Mouse (Mus musculus) CH12.LX (cell line): ENCODE results near the gene Zfp68.

Experiments used
- CTCF ChIP-seq, 2 experiments: IDR thresholded peaks in 1 of 2; conservative IDR thresholded peaks in 1 of 2; 2 replicates each; pipeline ENCODE4 v1.5.1; 2011 to 2012; ENCODE audit warnings: low read depth in 2 of 2, low read length in 2 of 2, improper control_type of control experiment in 1 of 2, inconsistent platforms in 1 of 2, mild to moderate bottlenecking in 1 of 2, moderate library complexity in 1 of 2
- E2F4 ChIP-seq: IDR thresholded peaks from 2 replicates; pipeline ENCODE4 v1.6.1; 2011; ENCODE audit warnings: low read depth, low read length, improper control_type of control experiment; ENCODE audit not compliant: insufficient replicate concordance
- GABPA ChIP-seq: IDR thresholded peaks from 2 replicates; pipeline ENCODE4 v1.6.1; 2012; ENCODE audit warnings: low read depth, low read length, improper control_type of control experiment, inconsistent platforms; ENCODE audit not compliant: insufficient replicate concordance
- HCFC1 ChIP-seq: IDR thresholded peaks from 2 replicates; pipeline ENCODE4 v1.6.1; 2012; ENCODE audit warnings: low read depth, mild to moderate bottlenecking, inconsistent platforms, low read length, improper control_type of control experiment
- NRF1 ChIP-seq: IDR thresholded peaks from 2 replicates; pipeline ENCODE4 v1.6.1; 2014; ENCODE audit warnings: low read depth, mild to moderate bottlenecking, inconsistent platforms, low read length, improper control_type of control experiment, moderate library complexity
- POLR2A ChIP-seq: IDR thresholded peaks from 2 replicates; pipeline ENCODE4 v1.6.1; 2011; ENCODE audit warnings: low read depth, mild to moderate bottlenecking, improper control_type of control experiment, low read length
- RCOR1 ChIP-seq: conservative IDR thresholded peaks from 2 replicates; pipeline ENCODE4 v1.6.1; 2012; ENCODE audit warnings: low read depth, mild to moderate bottlenecking, inconsistent platforms, low read length, improper control_type of control experiment
- SMC3 ChIP-seq: IDR thresholded peaks from 2 replicates; pipeline ENCODE4 v1.6.1; 2011; ENCODE audit warnings: low read depth, low read length, improper control_type of control experiment
- USF1 ChIP-seq: IDR thresholded peaks from 2 replicates; pipeline ENCODE4 v1.6.1; 2014; ENCODE audit warnings: low read depth, mild to moderate bottlenecking, inconsistent platforms, low read length, improper control_type of control experiment
- ZC3H11A ChIP-seq: IDR thresholded peaks from 2 replicates; pipeline ENCODE4 v1.6.1; 2012; ENCODE audit warnings: low read depth, mild to moderate bottlenecking, inconsistent platforms, low read length, improper control_type of control experiment
- ZNF384 ChIP-seq: IDR thresholded peaks from 2 replicates; pipeline ENCODE4 v1.6.1; 2012; ENCODE audit warnings: low read depth, low read length, improper control_type of control experiment, inconsistent platforms

GRCm38 (mm10) chr5:138641761-138642160 lies 22.2 kb upstream of the Zfp68 start:
- TF ChIP-seq CTCF (conservative IDR thresholded peaks at IDR 0.05 in 1 of 2, IDR thresholded peaks at IDR 0.05 in 1 of 2; ENCODE audit: low read depth in 2 of 2, low read length in 2 of 2) (no peak), USF1 (no peak), SMC3 (no peak), E2F4 (no peak), GABPA (no peak), RCOR1 (no peak), HCFC1 (no peak), ZC3H11A (no peak), ZNF384 (no peak), NRF1 (no peak), POLR2A (no peak)
